ENCODE assay signal across 11 mouse cellular contexts in genomic region chr8:128457277-128457676, GRCm38 (mm10).
"Had no signal": no experiment of that assay in that cellular context is flagged by ENCODE, and none has a peak within 500 bp of the region (broad histone marks: within the 10 kb centered on the region; RNA-seq: fewer than 3 reads in every experiment).

No protein-coding gene starts in this region.

- H3K27me3 ChIP-seq: limb, embryonic 13.5 days; megakaryocyte, embryonic 14.5 days; midbrain, embryonic 15.5 days; stomach, embryonic 15.5 days had no signal

- DNase-seq: kidney, adult 2 months; left cerebral cortex, postnatal 4 days; lung, adult 18-20 months; thymus, postnatal 36 days had no signal

- H3K27ac ChIP-seq: limb, embryonic 13.5 days; liver, embryonic 14.5 days; midbrain, embryonic 15.5 days; stomach, embryonic 15.5 days had no signal

- H3K9ac ChIP-seq: limb, embryonic 13.5 days; liver, embryonic 14.5 days; midbrain, embryonic 15.5 days; stomach, embryonic 15.5 days had no signal

- ATAC-seq: intestine, embryonic 16.5 days; midbrain, embryonic 15.5 days had no signal

- H3K9me3 ChIP-seq: limb, embryonic 13.5 days; megakaryocyte, embryonic 14.5 days; midbrain, embryonic 15.5 days; stomach, embryonic 15.5 days had no signal

- H3K4me1 ChIP-seq: megakaryocyte, embryonic 14.5 days; midbrain, embryonic 15.5 days; stomach, embryonic 15.5 days had no signal

- H3K4me3 ChIP-seq: limb, embryonic 13.5 days; megakaryocyte, embryonic 14.5 days; midbrain, embryonic 15.5 days; stomach, embryonic 15.5 days had no signal

- H3K36me3 ChIP-seq: stomach, embryonic 15.5 days had no signal

- H3K4me2 ChIP-seq: limb, embryonic 13.5 days; midbrain, embryonic 11.5 days; midbrain, embryonic 15.5 days; stomach, embryonic 15.5 days had no signal
